Mouse (Mus musculus) gastrocnemius, adult 2 months (tissue): Measurements from ENCODE around the gene Brdt. TPM values are rescaled to one million over a fixed set of nuclear protein-coding genes. Genes with fewer than 3 reads are reported as not detected.
"Not testable (repeated sequence)": the region's sequence is repeated elsewhere in the genome, so short reads cannot be mapped to it uniquely, and the experiment has no call there.

Experiments used
- DNase-seq: peaks from one replicate; pipeline ENCODE4 v3.0.0; 2022
- H3K27ac ChIP-seq: fragments of 200-600 bp; 2 replicates; pipeline ENCODE4 v1.8.1; 2022; ENCODE audit warnings: mild to moderate bottlenecking
- H3K4me3 ChIP-seq: fragments of 200-600 bp; 2 replicates; pipeline ENCODE4 v1.8.1; 2022; ENCODE audit warnings: mild to moderate bottlenecking, moderate library complexity
- CTCF ChIP-seq: fragments of 200-600 bp; IDR thresholded peaks from 2 replicates; pipeline ENCODE4 v1.8.1; 2022; ENCODE audit warnings: antibody characterized with exemption, mild to moderate bottlenecking, moderate library complexity
- intact Hi-C: fragments of 180-260 bp; cut with DNase I; formaldehyde crosslinking; loops from one replicate; pipeline ENCODE4 v1.15.1; 2025
- total RNA-seq, 2 experiments: library from RNA; stranded (reverse); gene quantifications; 2 replicates each; pipeline ENCODE4 v1.2.3; 2021

The Brdt gene
- total RNA-seq, 2 experiments from 2014 or later, result 2.1 to 2.3 TPM

GRCm38 (mm10) chr5:107355801-107356200 is 24.8 kb downstream of the Brdt start:
- Histone ChIP-seq H3K27ac (peak overlapping the region; percentile 66), H3K4me3 (no peak overlapping the region)
- no peak for TF ChIP-seq CTCF
- DNase-seq, result peak; percentile 67
- intact Hi-C loops, result no loop called here

- intact Hi-C loops, result no loop called here
- H3K27ac ChIP-seq, result no peak overlapping the region
- no peak for TF ChIP-seq CTCF
- H3K4me3 ChIP-seq, result no peak overlapping the region
- peak; percentile 28 for DNase-seq
Observed at GRCm38 (mm10) chr5:107357723-107358122, 26.8 kb downstream of the Brdt start.

GRCm38 (mm10) chr5:107359395-107360053 is 28.6 kb downstream of the Brdt start:
- peak; percentile 93 for DNase-seq
- H3K27ac ChIP-seq, result peak overlapping the region; percentile 93

GRCm38 (mm10) chr5:107360054-107360730 is 29.2 kb downstream of the Brdt start:
- Histone ChIP-seq H3K4me3 (peak overlapping the region; percentile 90), H3K27ac (peak overlapping the region; percentile 93)
- no peak for DNase-seq
- TF ChIP-seq CTCF, result no peak
- intact Hi-C loops, result no loop called here

More at GRCm38 (mm10) chr5:107359395-107360053, 28.6 kb downstream of the Brdt start:
- intact Hi-C loops, result no loop called here
- H3K4me3 ChIP-seq, result peak overlapping the region; percentile 90
- no peak for TF ChIP-seq CTCF

- H3K27ac ChIP-seq, result no peak overlapping the region
- no peak for TF ChIP-seq CTCF
- DNase-seq, result no peak
- intact Hi-C loops, result no loop called here
- H3K4me3 ChIP-seq, result no peak overlapping the region
Observed at GRCm38 (mm10) chr5:107370040-107370439, 39.1 kb downstream of the Brdt start.

- intact Hi-C loops, result no loop called here
- no peak for TF ChIP-seq CTCF
- no peak for DNase-seq
- no peak overlapping the region for H3K4me3 ChIP-seq
- H3K27ac ChIP-seq, result no peak overlapping the region
Observed at GRCm38 (mm10) chr5:107371335-107371734, 40.4 kb downstream of the Brdt start.

GRCm38 (mm10) chr5:107373256-107373655 is 42.3 kb downstream of the Brdt start:
- intact Hi-C loops, result no loop called here
- no peak overlapping the region for H3K27ac ChIP-seq
- no peak overlapping the region for H3K4me3 ChIP-seq
- no peak for TF ChIP-seq CTCF
- DNase-seq, result no peak

GRCm38 (mm10) chr5:107386448-107386847 is 55.5 kb downstream of the Brdt start:
- H3K27ac ChIP-seq, intact Hi-C loops, H3K4me3 ChIP-seq, DNase-seq: not testable (repeated sequence)

GRCm38 (mm10) chr5:107387788-107388187 is 56.8 kb downstream of the Brdt start:
- Histone ChIP-seq H3K27ac (no peak overlapping the region), H3K4me3 (no peak overlapping the region)
- no peak for DNase-seq
- intact Hi-C loops, result no loop called here
- TF ChIP-seq CTCF, result no peak

- no peak for TF ChIP-seq CTCF
- Histone ChIP-seq H3K27ac (no peak overlapping the region), H3K4me3 (no peak overlapping the region)
- DNase-seq, result no peak
- intact Hi-C loops, result no loop called here
Observed at GRCm38 (mm10) chr5:107389373-107389772, 58.4 kb downstream of the Brdt start.

GRCm38 (mm10) chr5:107394437-107394836 is 63.5 kb downstream of the Brdt start:
- DNase-seq, result no peak
- intact Hi-C loops, result no loop called here
- Histone ChIP-seq H3K27ac (no peak overlapping the region), H3K4me3 (no peak overlapping the region)
- no peak for TF ChIP-seq CTCF

GRCm38 (mm10) chr5:107402436-107402835 is 71.5 kb downstream of the Brdt start, which contains the start of gene Ephx4:
Ephx4 (plus strand) TSS chr5:107402736.
- Histone ChIP-seq H3K4me3 (peak within 1 kb of the TSS; percentile 79), H3K27ac (peak within 1 kb of the TSS; percentile 61)
- DNase-seq, result no peak
- intact Hi-C loops, result no loop called here
- no peak for TF ChIP-seq CTCF
